Mouse (Mus musculus) kidney, embryonic 15.5 days (tissue): ENCODE results near the gene Mptx1. TPM values are rescaled to one million over a fixed set of nuclear protein-coding genes. Genes with fewer than 3 reads are reported as not detected.
"Not testable (repeated sequence)": the region's sequence is repeated elsewhere in the genome, so short reads cannot be mapped to it uniquely, and the experiment has no call there.

Experiments used
- ATAC-seq: fragments of 200-750 bp; cut with Nextera tagmentation; replicated peaks from 2 replicates; pipeline ENCODE4 v1.8.0; 2017; ENCODE audit warnings: moderate TSS enrichment; ENCODE audit not compliant: low FRiP score
- H3K27ac ChIP-seq: fragments of 300-500 bp; sonication (generic); 2 replicates; pipeline ENCODE4 v1.5.1; 2015; ENCODE audit warnings: mild to moderate bottlenecking, inconsistent platforms
- H3K27me3 ChIP-seq: fragments of 300-500 bp; sonication (generic); 2 replicates; pipeline ENCODE4 v1.6.1; 2015; ENCODE audit warnings: inconsistent platforms
- H3K36me3 ChIP-seq: fragments of 300-500 bp; sonication (generic); 2 replicates; pipeline ENCODE4 v1.6.1; 2015; ENCODE audit warnings: inconsistent platforms
- H3K4me1 ChIP-seq: fragments of 300-500 bp; sonication (generic); 2 replicates; pipeline ENCODE4 v1.6.1; 2015; ENCODE audit warnings: inconsistent platforms
- H3K4me2 ChIP-seq: fragments of 300-500 bp; sonication (generic); 2 replicates; pipeline ENCODE4 v1.6.1; 2015; ENCODE audit warnings: moderate library complexity, mild to moderate bottlenecking, inconsistent platforms
- H3K4me3 ChIP-seq: fragments of 300-500 bp; sonication (generic); replicated peaks from 2 replicates; pipeline ENCODE4 v1.5.1; 2015; ENCODE audit warnings: mild to moderate bottlenecking, inconsistent platforms
- H3K9ac ChIP-seq: fragments of 300-500 bp; sonication (generic); 2 replicates; pipeline ENCODE4 v1.6.1; 2015; ENCODE audit warnings: mild to moderate bottlenecking, inconsistent platforms
- H3K9me3 ChIP-seq: fragments of 300-500 bp; sonication (generic); replicated peaks from 2 replicates; pipeline ENCODE4 v1.6.1; 2016; ENCODE audit warnings: inconsistent platforms
- WGBS: fragments of 180-500 bp; shearing (Covaris S2); methylation state at CpG from one replicate; pipeline ENCODE4 v1.1.7; 2015; ENCODE audit warnings: mixed read lengths; 5-methylcytosine and 5-hydroxymethylcytosine counted together
- polyA plus RNA-seq: library from polyadenylated mRNA; unstranded; fragments of >200 nt; fragmentation: Nextera tagmentation; extraction: Ambion mirVana; gene quantifications from 2 replicates; pipeline ENCODE4 v1.2.1, GENCODE M21; 2015

Gene Mptx1
- polyA plus RNA-seq = 0.22 TPM in 1 of 2 replicates, not detected in the other

GRCm38 (mm10) chr1:174330218-174330617 lies at the start of gene Mptx1:
Mptx1 (plus strand) TSS chr1:174330518.
- Histone ChIP-seq H3K27ac (no peak within 1 kb of the TSS), H3K36me3 (no peaks in the 10 kb centered on the region), H3K9ac (no peak within 1 kb of the TSS), H3K27me3 (no peaks in the 10 kb centered on the region), H3K4me1 (no peaks in the 10 kb centered on the region), H3K4me2 (no peak within 1 kb of the TSS), H3K4me3 (no peak within 1 kb of the TSS), H3K9me3 (no peaks in the 10 kb centered on the region)
- no peak for ATAC-seq

- WGBS = 60% methylated on average over 1 of the region's 1 CpGs
- Histone ChIP-seq H3K4me1 (no peaks in the 10 kb centered on the region), H3K36me3 (no peaks in the 10 kb centered on the region), H3K27me3 (no peaks in the 10 kb centered on the region), H3K4me3 (no peak overlapping the region), H3K4me2 (no peak overlapping the region), H3K27ac (no peak overlapping the region), H3K9ac (no peak overlapping the region), H3K9me3 (no peaks in the 10 kb centered on the region)
- no peak for ATAC-seq
Measured at GRCm38 (mm10) chr1:174303162-174303561, 27.2 kb upstream of the Mptx1 start.

- no peaks in the 10 kb centered on the region for H3K27me3 ChIP-seq
- no peak overlapping the region for H3K4me2 ChIP-seq
- H3K4me3 ChIP-seq = no peak overlapping the region
- H3K27ac ChIP-seq = no peak overlapping the region
- 69% methylated on average over 2 of the region's 2 CpGs for WGBS
- no peaks in the 10 kb centered on the region for H3K4me1 ChIP-seq
- no peaks in the 10 kb centered on the region for H3K36me3 ChIP-seq
- ATAC-seq = no peak
- H3K9me3 ChIP-seq = no peaks in the 10 kb centered on the region
- no peak overlapping the region for H3K9ac ChIP-seq
Measured at GRCm38 (mm10) chr1:174317308-174317707, 13.0 kb upstream of the Mptx1 start.

GRCm38 (mm10) chr1:174353636-174354035 lies 23.3 kb downstream of the Mptx1 start:
- not testable (repeated sequence) for H3K4me3 ChIP-seq, H3K27me3 ChIP-seq, H3K9ac ChIP-seq, H3K36me3 ChIP-seq, ATAC-seq, H3K27ac ChIP-seq, H3K4me1 ChIP-seq, H3K9me3 ChIP-seq, H3K4me2 ChIP-seq
- 86% methylated on average over 1 of the region's 1 CpGs for WGBS

GRCm38 (mm10) chr1:174354640-174355039 lies 24.3 kb downstream of the Mptx1 start:
- no peaks in the 10 kb centered on the region for H3K27me3 ChIP-seq
- H3K27ac ChIP-seq = no peak overlapping the region
- no peak for ATAC-seq
- no peaks in the 10 kb centered on the region for H3K9me3 ChIP-seq
- H3K9ac ChIP-seq = no peak overlapping the region
- WGBS = 81% methylated on average over 5 of the region's 5 CpGs
- no peaks in the 10 kb centered on the region for H3K36me3 ChIP-seq
- no peaks in the 10 kb centered on the region for H3K4me1 ChIP-seq
- no peak overlapping the region for H3K4me3 ChIP-seq
- H3K4me2 ChIP-seq = no peak overlapping the region

- Histone ChIP-seq H3K4me1 (no peaks in the 10 kb centered on the region), H3K9ac (no peak within 1 kb of the TSS), H3K27ac (no peak within 1 kb of the TSS), H3K27me3 (no peaks in the 10 kb centered on the region), H3K9me3 (no peaks in the 10 kb centered on the region), H3K4me2 (no peak within 1 kb of the TSS), H3K36me3 (no peaks in the 10 kb centered on the region), H3K4me3 (no peak within 1 kb of the TSS)
- 54% methylated on average over 2 of the region's 2 CpGs for WGBS
- ATAC-seq = no peak
Measured at GRCm38 (mm10) chr1:174364882-174365451, 34.6 kb downstream of the Mptx1 start, which contains the start of gene Olfr417. Olfr417 (plus strand) TSS chr1:174365122.

GRCm38 (mm10) chr1:174373799-174374198 lies 43.5 kb downstream of the Mptx1 start:
- Histone ChIP-seq H3K27ac (no peak overlapping the region), H3K9ac (no peak overlapping the region), H3K9me3 (no peaks in the 10 kb centered on the region), H3K4me2 (no peak overlapping the region), H3K4me3 (no peak overlapping the region), H3K36me3 (no peaks in the 10 kb centered on the region), H3K4me1 (no peaks in the 10 kb centered on the region), H3K27me3 (no peaks in the 10 kb centered on the region)
- 89% methylated on average over 3 of the region's 3 CpGs for WGBS
- no peak for ATAC-seq

Other genes with a start within 250 kb of the Mptx1 start
- not detected in 2 replicates for gene Olfr429, start 246.2 kb upstream of the Mptx1 start, polyA plus RNA-seq
- not detected in 2 replicates for gene Olfr427, start 233.6 kb upstream of the Mptx1 start, polyA plus RNA-seq
- not detected in 2 replicates for gene Olfr231, start 209.4 kb upstream of the Mptx1 start, polyA plus RNA-seq
- not detected in 2 replicates for gene Olfr424, start 199.0 kb upstream of the Mptx1 start, polyA plus RNA-seq
- gene Olfr420, start 174.9 kb upstream of the Mptx1 start, polyA plus RNA-seq = not detected in 2 replicates
- gene Spta1, start 157.7 kb upstream of the Mptx1 start, polyA plus RNA-seq = 0.57 and 0.77 TPM in 2 replicates
- not detected in 2 replicates for gene Olfr419, start 78.5 kb upstream of the Mptx1 start, polyA plus RNA-seq
- gene Olfr417, start 34.6 kb downstream of the Mptx1 start, polyA plus RNA-seq = not detected in 2 replicates
- gene Olfr248, start 60.5 kb downstream of the Mptx1 start, polyA plus RNA-seq = not detected in 2 replicates
- gene Olfr414, start 93.5 kb downstream of the Mptx1 start, polyA plus RNA-seq = not detected in 2 replicates
- gene Olfr220, start 111.6 kb downstream of the Mptx1 start, polyA plus RNA-seq = not detected in 2 replicates
- 0.59 and 0.95 TPM in 2 replicates for gene Fmn2, start 171.3 kb downstream of the Mptx1 start, polyA plus RNA-seq